Mouse (Mus musculus) gastrocnemius, adult 18-20 months (tissue): ENCODE results near the gene Gm20532. TPM values are rescaled to one million over a fixed set of nuclear protein-coding genes. Genes with fewer than 3 reads are reported as not detected.
A peak's percentile ranks its signal among the peaks of the same experiment; 100 is the strongest.

Experiments
- DNase-seq: peaks from one replicate; pipeline ENCODE4 v3.0.0; 2021; ENCODE audit warnings: low spot score
- microRNA-seq: library from miRNA; unstranded; fragments of <30 nt; microRNA quantifications from one replicate; pipeline ENCODE4 v1.2.0, GENCODE M21; 2021
- total RNA-seq, 2 experiments: library from RNA; stranded (reverse); gene quantifications; 2 replicates each; pipeline ENCODE4 v1.2.3; 2021

Gm20532 gene
- total RNA-seq, 2 experiments from 2014 or later = not detected

DNA sequence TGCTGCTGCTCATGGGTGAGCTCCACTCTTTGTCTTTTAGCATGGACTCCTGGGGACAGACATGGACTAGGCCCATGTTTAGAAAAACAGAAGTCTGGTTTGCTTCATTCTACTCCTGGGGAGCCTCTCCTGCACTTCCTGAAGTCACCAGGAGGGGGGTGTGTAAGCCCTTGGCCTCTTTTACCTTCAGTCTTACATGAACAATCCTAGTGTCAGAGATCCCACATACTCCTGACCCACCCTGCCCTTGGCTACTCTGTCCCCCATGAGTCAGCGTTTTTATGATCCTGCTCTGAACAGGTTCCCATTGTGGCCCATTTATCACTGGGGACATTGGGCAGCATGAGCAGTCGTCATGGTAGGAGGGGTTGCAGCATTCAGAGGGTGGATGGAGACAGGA is 57.5 kb downstream of the Gm20532 start:
- DNase-seq = no peak

DNA sequence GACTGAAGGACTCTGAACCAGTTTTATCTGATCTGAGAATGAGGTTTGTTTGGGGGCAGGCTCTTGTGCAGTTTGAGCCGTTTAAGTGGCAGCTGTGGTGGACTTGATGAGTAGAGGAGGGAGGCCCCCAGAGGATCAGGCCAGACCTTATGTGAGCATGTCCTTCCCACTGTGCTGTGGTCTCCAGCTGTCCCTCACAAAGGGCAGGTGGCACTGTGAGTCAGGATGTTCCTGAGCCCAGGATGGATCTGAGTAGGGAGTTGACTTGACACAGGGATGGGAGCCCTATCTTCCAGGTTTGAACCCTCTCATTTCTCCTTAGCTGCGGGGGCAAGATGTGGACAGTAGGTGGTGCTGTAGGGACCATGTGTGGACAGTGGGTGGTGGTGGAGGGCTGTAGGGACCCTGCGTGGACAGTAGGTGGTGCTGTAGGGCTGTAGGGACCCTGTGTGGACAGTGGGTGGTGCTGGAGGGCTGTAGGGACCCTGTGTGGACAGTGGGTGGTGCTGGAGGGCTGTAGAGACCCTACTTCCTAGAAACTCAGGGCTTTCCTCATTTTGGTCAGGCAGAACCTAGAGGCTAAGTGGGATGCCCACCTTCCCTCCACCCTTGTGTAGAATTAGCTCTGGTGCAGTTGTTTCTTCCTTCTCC is 60.3 kb downstream of the Gm20532 start:
- DNase-seq = peak; percentile 67

DNA sequence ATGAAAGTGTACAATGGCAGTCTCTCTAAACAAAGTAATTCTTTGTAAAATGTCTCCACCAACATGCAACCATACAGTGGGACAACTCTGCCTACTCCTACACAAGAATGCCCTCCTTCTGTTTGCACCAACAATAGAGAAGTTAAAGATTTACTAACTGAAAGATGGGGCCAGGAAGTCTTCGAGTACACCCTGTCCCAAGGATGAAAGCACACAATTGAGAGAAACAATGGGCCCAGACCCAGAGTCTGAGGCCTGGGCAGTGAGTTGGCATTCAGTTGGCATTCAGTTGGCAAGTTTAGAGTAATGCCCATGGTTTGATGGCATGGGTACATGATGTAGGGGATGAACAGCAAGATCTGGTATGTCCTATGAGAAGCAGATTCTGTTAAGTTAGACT is 68.2 kb downstream of the Gm20532 start:
- no peak for DNase-seq

DNA sequence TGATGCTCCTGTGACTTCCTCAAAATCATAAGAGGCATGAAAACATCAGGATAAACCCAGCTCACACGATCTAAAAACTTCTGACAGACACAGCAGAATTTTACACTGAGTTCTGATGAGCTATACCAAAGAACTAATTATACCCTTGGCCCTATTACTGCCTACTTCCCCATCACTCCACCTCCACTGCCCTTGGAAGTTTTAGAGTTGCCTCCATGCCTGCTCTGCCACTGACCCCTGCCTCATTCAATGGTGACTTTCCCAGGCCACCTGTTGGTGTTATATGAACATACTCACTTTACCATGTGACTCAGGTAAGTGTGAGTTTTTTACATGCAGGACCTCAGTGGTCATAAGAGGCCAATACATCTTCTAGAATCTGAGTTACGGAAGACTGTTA is 71.0 kb downstream of the Gm20532 start:
- DNase-seq = no peak

DNA sequence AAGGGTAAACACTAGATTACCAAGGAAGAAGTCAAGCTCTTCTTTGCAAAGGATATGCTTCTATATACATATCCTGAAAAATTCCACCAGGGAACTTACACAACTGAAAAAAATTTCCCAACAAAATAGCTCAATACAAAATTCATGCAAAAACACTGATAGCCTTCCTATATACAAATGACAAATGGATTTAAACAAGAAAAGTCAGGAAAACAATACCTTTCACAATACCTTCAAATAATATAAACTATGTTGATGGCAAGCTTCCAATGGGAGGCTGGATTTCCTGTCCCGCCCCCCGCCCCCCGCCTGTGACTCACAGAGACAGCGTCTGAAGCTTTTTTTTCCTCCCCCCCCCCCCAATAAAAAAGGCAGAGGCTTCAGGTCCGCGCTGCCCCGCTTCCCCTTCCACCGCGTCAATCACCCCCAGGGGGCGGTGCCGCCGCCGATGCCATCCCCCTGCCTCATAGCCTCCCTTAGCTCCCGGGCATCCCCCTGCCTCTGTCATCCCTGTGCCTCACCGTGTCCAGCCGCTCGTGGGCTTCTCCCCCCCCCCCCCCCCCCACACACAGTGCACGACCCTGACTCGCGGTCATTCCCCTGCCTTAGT is 74.8 kb downstream of the Gm20532 start:
- DNase-seq = no peak

DNA sequence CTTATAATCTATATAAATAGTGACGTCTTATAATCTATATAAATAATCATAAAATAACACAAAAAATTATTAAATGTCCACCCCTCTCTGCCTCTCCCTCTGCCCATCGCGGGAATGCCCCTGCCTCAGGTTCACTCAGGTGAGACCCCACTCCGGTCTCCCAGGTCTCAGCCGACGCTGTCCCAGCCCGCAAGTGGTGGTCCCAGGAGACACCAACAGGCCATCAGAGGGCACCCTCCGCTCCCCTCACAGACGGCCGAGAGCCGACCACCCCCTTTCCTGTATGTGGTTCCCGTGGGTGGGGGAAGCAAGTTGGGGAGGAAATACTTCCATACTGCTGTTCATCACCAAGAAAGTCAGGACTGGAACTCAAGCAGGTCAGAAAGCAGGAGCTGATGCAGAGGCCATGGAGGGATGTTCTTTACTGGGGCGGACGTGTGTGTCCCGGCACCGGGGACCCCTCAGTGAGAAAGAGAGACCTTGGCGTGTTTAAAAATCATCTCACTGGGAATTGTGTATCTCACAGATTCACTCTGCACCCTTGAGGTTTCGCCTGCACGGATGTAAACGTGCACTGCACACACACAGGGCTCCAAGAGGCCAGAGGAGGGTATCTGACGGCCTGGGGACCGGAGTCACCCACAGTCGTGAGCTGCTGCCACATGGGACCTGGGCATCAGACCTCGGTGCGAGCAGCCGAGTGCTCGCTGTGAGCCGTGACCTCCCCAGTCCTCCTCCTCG is 75.5 kb downstream of the Gm20532 start:
- DNase-seq = no peak

DNA sequence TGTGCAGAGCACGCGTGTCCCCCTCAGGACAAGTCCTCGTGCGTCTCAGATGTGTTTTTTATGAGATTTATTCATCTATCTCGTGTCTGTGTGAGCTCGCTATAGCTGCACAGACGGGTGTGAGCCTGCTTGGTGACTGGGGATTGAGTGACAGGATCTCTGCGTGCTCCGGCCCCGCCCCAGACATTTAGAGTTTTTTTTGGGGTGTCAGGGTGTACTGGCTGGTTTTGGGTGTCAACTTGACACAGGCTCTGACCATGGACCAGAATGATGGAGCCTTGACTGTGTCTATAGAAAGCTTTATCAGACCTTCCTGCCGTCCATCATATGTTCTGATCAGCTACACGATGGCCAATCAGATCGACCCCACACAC is 76.1 kb downstream of the Gm20532 start:
- no peak for DNase-seq

DNA sequence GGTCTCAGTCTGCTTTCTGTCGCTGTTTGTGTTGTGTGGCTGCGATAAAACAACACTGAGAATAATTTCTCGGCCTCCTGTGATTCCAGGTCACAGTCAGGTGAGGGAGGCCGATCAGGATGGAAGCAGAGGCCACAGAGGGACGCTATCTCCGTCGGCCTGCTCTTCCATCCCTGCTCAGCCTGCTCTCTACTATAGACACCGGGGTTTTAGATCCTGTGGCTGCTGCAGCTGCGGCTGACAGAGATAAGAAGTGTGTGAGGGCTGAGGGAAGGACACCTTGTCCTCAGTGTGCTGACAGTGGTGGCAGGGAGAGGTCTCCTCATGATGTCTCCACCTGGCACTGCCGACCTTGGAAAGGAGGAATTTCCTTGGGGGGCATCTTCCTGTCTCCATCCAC is 76.7 kb downstream of the Gm20532 start:
- DNase-seq = no peak

DNA sequence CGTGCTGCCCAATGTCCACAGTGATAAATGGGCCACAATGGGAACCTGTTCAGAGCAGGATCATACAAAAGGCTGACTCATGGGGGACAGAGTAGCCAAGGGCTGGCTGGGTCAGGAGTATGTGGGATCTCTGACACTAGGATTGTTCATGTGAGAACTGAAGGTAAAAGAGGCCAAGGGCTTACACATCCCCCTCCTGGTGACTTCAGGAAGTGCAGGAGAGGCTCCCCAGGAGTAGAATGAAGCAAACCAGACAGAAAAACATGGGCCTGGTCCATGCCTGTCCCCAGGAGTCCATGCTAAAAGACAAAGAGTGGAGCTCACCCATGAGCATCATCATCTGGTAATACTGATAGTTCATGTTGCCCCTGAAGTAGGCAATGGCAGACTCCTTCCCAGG is 77.1 kb downstream of the Gm20532 start:
- peak; percentile 31 for DNase-seq

DNA sequence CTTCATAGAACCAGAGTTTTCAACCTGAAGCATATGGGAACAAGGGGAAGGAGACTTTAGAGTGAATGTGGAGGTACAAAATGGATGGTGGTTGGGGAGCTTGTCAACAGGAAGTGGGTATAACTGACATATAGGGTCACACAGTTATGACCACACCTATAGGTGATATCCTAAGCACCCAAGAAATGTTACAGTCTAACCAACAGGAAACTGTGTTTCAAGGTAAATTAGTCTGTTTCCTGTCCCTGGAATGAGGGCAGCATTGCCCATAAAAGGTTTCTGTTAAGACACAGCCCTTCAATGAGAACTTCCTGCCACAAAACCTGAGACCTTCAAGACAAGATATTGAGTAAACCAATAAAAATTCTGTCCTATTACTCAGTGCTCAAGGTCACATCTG is 82.3 kb downstream of the Gm20532 start:
- DNase-seq = no peak

DNA sequence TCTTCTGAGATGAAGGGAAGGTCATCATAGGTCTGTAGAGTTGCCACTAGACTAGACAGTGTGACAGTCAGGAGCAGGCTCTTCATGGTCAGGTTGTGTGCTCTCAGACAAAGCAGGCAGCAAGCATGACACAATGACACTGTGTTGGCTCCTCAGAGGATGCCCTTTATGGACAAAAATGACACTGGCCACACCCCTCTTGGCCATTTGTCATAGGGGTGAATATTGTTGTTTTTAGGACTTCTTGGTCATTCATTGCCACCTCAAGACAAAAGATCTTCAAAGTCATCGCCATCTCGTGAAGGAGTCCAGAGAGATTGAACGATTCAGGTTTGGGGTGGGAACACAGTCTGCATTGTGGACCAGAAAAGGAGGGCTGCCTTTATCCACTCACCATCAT is 84.7 kb downstream of the Gm20532 start, which contains the start of gene Lcn4:
TSS of gene Lcn4 (minus strand) at position 101 of the 400 bp plus-strand sequence.
- DNase-seq = no peak

Small RNA genes within 50 kb of the gene (microRNA-seq; reads per million reads assigned to microRNA genes)
- gene Mir126a (3.8 reads per million, percentile 4 among the genes with 10 or more reads in this experiment), gene Mir126b (not detected)

Other genes starting within 250 kb of the Gm20532 start
- 10 to 100 TPM; 21.3 to 23.0 TPM for gene Dnlz, start 234.5 kb upstream of the Gm20532 start, total RNA-seq
- gene Card9, start 225.7 kb upstream of the Gm20532 start, total RNA-seq = under 1 TPM; 0.47 to 0.82 TPM
- gene Snapc4, start 206.0 kb upstream of the Gm20532 start, total RNA-seq = 1 to 10 TPM; 4.2 to 6.5 TPM
- 10 to 100 TPM; 24.3 to 25.6 TPM for gene Entr1, start 197.3 kb upstream of the Gm20532 start, total RNA-seq
- 100 to 1,000 TPM; 131 to 133 TPM for gene Pmpca, start 197.3 kb upstream of the Gm20532 start, total RNA-seq
- gene Inpp5e, start 177.4 kb upstream of the Gm20532 start, total RNA-seq = 1 to 10 TPM; 8.6 to 9.2 TPM
- 10 to 100 TPM; 23.5 to 24.8 TPM for gene Sec16a, start 141.4 kb upstream of the Gm20532 start, total RNA-seq
- gene Notch1, start 70.0 kb upstream of the Gm20532 start, total RNA-seq = 10 to 100 TPM in 1 of 2 experiments, 1 to 10 TPM in 1; 6.1 to 10.0 TPM
- gene Egfl7, start 6.6 kb upstream of the Gm20532 start, total RNA-seq = 10 to 100 TPM; 19.6 to 34.7 TPM
- gene Agpat2, start 17.8 kb downstream of the Gm20532 start, total RNA-seq = 1 to 10 TPM; 6.3 to 7.5 TPM
- 1 to 10 TPM; 1.9 TPM for gene Fam69b, start 41.8 kb downstream of the Gm20532 start, total RNA-seq
- not detected for gene Lcn4, start 84.6 kb downstream of the Gm20532 start, total RNA-seq